Mouse (Mus musculus) liver, embryonic 11.5 days (tissue): ENCODE measurements at regions not wholly inside any gene's neighbourhood (a gene's known extent, or its start where the extent isn't known, plus 50 kb on each side); places are given as distances from the start of the nearest gene placed in this dataset.

Source experiments
- ATAC-seq: fragments of 200-750 bp; cut with Nextera tagmentation; replicated peaks from 2 replicates; pipeline ENCODE4 v1.8.0; 2017; ENCODE audit warnings: moderate number of reproducible peaks, mild to moderate bottlenecking, moderate TSS enrichment, moderate library complexity; ENCODE audit not compliant: low FRiP score
- DNase-seq: peaks from one replicate; pipeline ENCODE4 v3.0.0-alpha.2; 2017; ENCODE audit warnings: low spot score
- H3K27ac ChIP-seq: fragments of 300-500 bp; sonication (generic); 2 replicates; pipeline ENCODE4 v1.5.1; 2014; ENCODE audit warnings: mild to moderate bottlenecking, low read depth, low read length, control low read depth
- H3K27me3 ChIP-seq: fragments of 300-500 bp; sonication (generic); replicated peaks from 2 replicates; pipeline ENCODE4 v1.6.1; 2014; ENCODE audit warnings: low read length, mixed read lengths; ENCODE audit not compliant: control insufficient read depth, insufficient read depth
- H3K36me3 ChIP-seq: fragments of 300-500 bp; sonication (generic); 2 replicates; pipeline ENCODE4 v1.6.1; 2014; ENCODE audit warnings: mild to moderate bottlenecking, low read length, moderate library complexity, mixed read lengths; ENCODE audit not compliant: control insufficient read depth, insufficient read depth
- H3K4me1 ChIP-seq: fragments of 300-500 bp; sonication (generic); replicated peaks from 2 replicates; pipeline ENCODE4 v1.6.1; 2014; ENCODE audit warnings: low read length, mixed read lengths; ENCODE audit not compliant: control insufficient read depth, insufficient read depth
- H3K4me2 ChIP-seq: fragments of 300-500 bp; sonication (generic); 2 replicates; pipeline ENCODE4 v1.6.1; 2014; ENCODE audit warnings: mild to moderate bottlenecking, control low read depth, moderate library complexity
- H3K4me3 ChIP-seq: fragments of 300-500 bp; sonication (generic); 2 replicates; pipeline ENCODE4 v1.5.1; 2014; ENCODE audit warnings: low read depth, low read length, control low read depth
- H3K9ac ChIP-seq: fragments of 300-500 bp; sonication (generic); 2 replicates; pipeline ENCODE4 v1.6.1; 2014; ENCODE audit warnings: low read depth, low read length, control low read depth
- H3K9me3 ChIP-seq: fragments of 300-500 bp; sonication (generic); 2 replicates; pipeline ENCODE4 v1.6.1; 2016; ENCODE audit warnings: low read length, inconsistent platforms, mixed read lengths; ENCODE audit not compliant: control insufficient read depth
- WGBS: fragments of 180-500 bp; shearing (Covaris S2); extraction: QIAGEN DNeasy Blood & Tissue Kit; methylation state at CpG from one replicate; pipeline ENCODE4 v1.1.7; 2014; 5-methylcytosine and 5-hydroxymethylcytosine counted together

- H3K27me3 ChIP-seq, result no peaks in the 10 kb centered on the region
- no peaks in the 10 kb centered on the region for H3K9me3 ChIP-seq
- H3K4me1 ChIP-seq, result no peaks in the 10 kb centered on the region
- DNase-seq (no peak), ATAC-seq (no peak)
- no peak overlapping the region for H3K4me3 ChIP-seq
- H3K9ac ChIP-seq, result no peak overlapping the region
- H3K27ac ChIP-seq, result no peak overlapping the region
- H3K4me2 ChIP-seq, result no peak overlapping the region
- no peaks in the 10 kb centered on the region for H3K36me3 ChIP-seq
These were observed 208.4 kb downstream of the Cd83 start for GRCm38 (mm10) chr13:43992968-43993367.

GRCm38 (mm10) chr13:43994361-43994760, 209.8 kb downstream of the Cd83 start:
- DNase-seq (no peak), ATAC-seq (no peak)
- no peaks in the 10 kb centered on the region for H3K9me3 ChIP-seq
- no peak overlapping the region for H3K27ac ChIP-seq
- no peak overlapping the region for H3K4me2 ChIP-seq
- H3K9ac ChIP-seq, result no peak overlapping the region
- no peak overlapping the region for H3K4me3 ChIP-seq
- H3K27me3 ChIP-seq, result no peaks in the 10 kb centered on the region
- no peaks in the 10 kb centered on the region for H3K36me3 ChIP-seq
- no peaks in the 10 kb centered on the region for H3K4me1 ChIP-seq
- 81% methylated on average over 4 of the region's 4 CpGs for WGBS

GRCm38 (mm10) chr13:43995623-43996022, 211.0 kb downstream of the Cd83 start:
- 57% methylated on average over 3 of the region's 3 CpGs for WGBS
- ATAC-seq, result no peak
- H3K9ac ChIP-seq, result no peak overlapping the region
- H3K4me2 ChIP-seq, result no peak overlapping the region
- no peaks in the 10 kb centered on the region for H3K27me3 ChIP-seq
- no peak for DNase-seq
- H3K4me3 ChIP-seq, result no peak overlapping the region
- H3K9me3 ChIP-seq, result no peaks in the 10 kb centered on the region
- no peak overlapping the region for H3K27ac ChIP-seq
- H3K4me1 ChIP-seq, result no peaks in the 10 kb centered on the region
- no peaks in the 10 kb centered on the region for H3K36me3 ChIP-seq

GRCm38 (mm10) chr13:44001861-44002545, 217.4 kb downstream of the Cd83 start:
- 87% methylated on average over 12 of the region's 12 CpGs for WGBS
- Histone ChIP-seq H3K36me3 (no peaks in the 10 kb centered on the region), H3K4me3 (no peak overlapping the region), H3K9me3 (no peaks in the 10 kb centered on the region), H3K27ac (no peak overlapping the region), H3K27me3 (no peaks in the 10 kb centered on the region), H3K9ac (no peak overlapping the region), H3K4me2 (no peak overlapping the region), H3K4me1 (no peaks in the 10 kb centered on the region)
- DNase-seq, result no peak
- no peak for ATAC-seq

GRCm38 (mm10) chr13:44012868-44013267, 228.3 kb downstream of the Cd83 start:
- Histone ChIP-seq H3K4me2 (no peak overlapping the region), H3K4me3 (no peak overlapping the region), H3K36me3 (no peaks in the 10 kb centered on the region), H3K27ac (no peak overlapping the region), H3K27me3 (no peaks in the 10 kb centered on the region), H3K9ac (no peak overlapping the region), H3K4me1 (no peaks in the 10 kb centered on the region), H3K9me3 (no peaks in the 10 kb centered on the region)
- WGBS, result 64% methylated on average over 2 of the region's 2 CpGs
- DNase-seq (no peak), ATAC-seq (no peak)

- H3K4me1 ChIP-seq, result 0 out of 2 replicates have a peak, but pooled peaks cover 3% of the 10 kb centered on the region
- H3K9me3 ChIP-seq, result no peaks in the 10 kb centered on the region
- H3K4me2 ChIP-seq, result no peak overlapping the region
- H3K9ac ChIP-seq, result no peak overlapping the region
- no peak overlapping the region for H3K4me3 ChIP-seq
- ATAC-seq (no peak), DNase-seq (no peak)
- no peaks in the 10 kb centered on the region for H3K36me3 ChIP-seq
- H3K27me3 ChIP-seq, result no peaks in the 10 kb centered on the region
- H3K27ac ChIP-seq, result no peak overlapping the region; the same call in 1 of the 2 replicates
- WGBS, result 47% methylated on average over 8 of the region's 8 CpGs
These were observed 234.1 kb downstream of the Cd83 start for GRCm38 (mm10) chr13:44018489-44019303.

GRCm38 (mm10) chr13:44019304-44019583, 234.7 kb downstream of the Cd83 start:
- Histone ChIP-seq H3K4me3 (no peak overlapping the region), H3K27ac (no peak overlapping the region), H3K9ac (no peak overlapping the region), H3K9me3 (no peaks in the 10 kb centered on the region), H3K4me2 (no peak overlapping the region), H3K27me3 (no peaks in the 10 kb centered on the region), H3K36me3 (no peaks in the 10 kb centered on the region), H3K4me1 (0 out of 2 replicates have a peak, but pooled peaks cover 3% of the 10 kb centered on the region)
- DNase-seq (no peak), ATAC-seq (no peak)

GRCm38 (mm10) chr13:44020851-44021250, 236.3 kb downstream of the Cd83 start:
- no peak overlapping the region for H3K27ac ChIP-seq
- H3K27me3 ChIP-seq, result no peaks in the 10 kb centered on the region
- H3K36me3 ChIP-seq, result no peaks in the 10 kb centered on the region
- H3K4me2 ChIP-seq, result no peak overlapping the region
- no peak overlapping the region for H3K4me3 ChIP-seq
- H3K9ac ChIP-seq, result no peak overlapping the region
- H3K9me3 ChIP-seq, result no peaks in the 10 kb centered on the region
- DNase-seq (no peak), ATAC-seq (no peak)
- H3K4me1 ChIP-seq, result 0 out of 2 replicates have a peak, but pooled peaks cover 3% of the 10 kb centered on the region
- WGBS, result 37% methylated on average over 7 of the region's 7 CpGs

- no peak overlapping the region for H3K27ac ChIP-seq
- 73% methylated on average over 10 of the region's 10 CpGs for WGBS
- H3K4me1 ChIP-seq, result 0 out of 2 replicates have a peak, but pooled peaks cover 3% of the 10 kb centered on the region
- no peaks in the 10 kb centered on the region for H3K9me3 ChIP-seq
- no peak overlapping the region for H3K4me3 ChIP-seq
- no peak for DNase-seq
- H3K4me2 ChIP-seq, result no peak overlapping the region
- H3K27me3 ChIP-seq, result no peaks in the 10 kb centered on the region
- no peaks in the 10 kb centered on the region for H3K36me3 ChIP-seq
- no peak overlapping the region for H3K9ac ChIP-seq
- ATAC-seq, result no peak
These were observed 237.5 kb downstream of the Cd83 start for GRCm38 (mm10) chr13:44022106-44022505.
